Mouse (Mus musculus): ENCODE results near the gene Olfr826.
A peak's percentile ranks its signal among the peaks of the same experiment; 100 is the strongest.
"Not testable (repeated sequence)": the region's sequence is repeated elsewhere in the genome, so short reads cannot be mapped to it uniquely, and the experiment has no call there.

The Olfr826 gene

GRCm38 (mm10) chr10:130184086-130184485, at the start of gene Olfr826:
TSS of gene Olfr826 (minus strand) at chr10:130184186.
- no peak for DNase-seq (ENCODE audit: low read depth)

- no peak for DNase-seq (ENCODE audit: low read depth)
These were observed 48.1 kb upstream of the Olfr826 start for GRCm38 (mm10) chr10:130232117-130232516.

DNA sequence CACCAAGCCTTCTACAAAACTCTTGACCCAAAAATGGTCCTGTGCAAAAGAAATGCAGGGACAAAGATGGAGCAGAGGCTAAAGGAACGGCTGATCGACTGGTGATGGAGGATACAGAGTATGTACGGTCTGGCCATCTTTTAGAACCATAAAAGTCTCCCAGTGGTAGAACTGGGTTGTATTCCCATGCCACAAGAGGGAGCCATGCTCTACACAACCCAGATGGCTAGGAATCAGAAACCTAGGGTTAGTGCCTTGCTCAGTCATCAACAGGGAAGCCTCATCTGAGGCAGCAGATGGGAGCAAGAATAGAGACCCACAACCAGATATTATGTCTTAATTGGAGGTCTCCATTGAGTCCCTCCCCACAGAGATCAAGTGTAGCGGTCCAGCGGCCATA, 45.6 kb upstream of the Olfr826 start:
- DNase-seq (ENCODE audit: low read depth), result peak; percentile 65

DNA sequence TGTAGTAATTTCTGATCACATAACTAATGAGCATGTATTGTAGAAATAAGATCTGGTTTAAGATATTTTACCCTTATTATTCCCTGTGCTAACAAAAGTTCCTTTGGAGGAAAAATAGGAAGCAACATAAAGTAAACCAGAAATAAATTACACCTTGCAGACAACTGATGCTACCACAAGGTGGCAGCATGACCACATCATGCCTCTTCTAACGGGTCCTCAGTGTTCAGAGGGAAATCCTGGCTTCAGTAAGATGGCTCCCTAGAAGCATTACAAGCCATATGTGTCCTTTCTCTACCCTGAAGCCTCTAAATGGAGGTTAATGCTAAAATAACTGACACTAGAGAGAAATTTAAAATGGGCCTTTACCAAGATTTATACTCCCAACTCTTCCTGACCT, 44.3 kb upstream of the Olfr826 start:
- peak; percentile 79 for DNase-seq (ENCODE audit: low read depth)

GRCm38 (mm10) chr10:130225034-130225433, 41.0 kb upstream of the Olfr826 start:
- DNase-seq (ENCODE audit: low read depth), result no peak

DNA sequence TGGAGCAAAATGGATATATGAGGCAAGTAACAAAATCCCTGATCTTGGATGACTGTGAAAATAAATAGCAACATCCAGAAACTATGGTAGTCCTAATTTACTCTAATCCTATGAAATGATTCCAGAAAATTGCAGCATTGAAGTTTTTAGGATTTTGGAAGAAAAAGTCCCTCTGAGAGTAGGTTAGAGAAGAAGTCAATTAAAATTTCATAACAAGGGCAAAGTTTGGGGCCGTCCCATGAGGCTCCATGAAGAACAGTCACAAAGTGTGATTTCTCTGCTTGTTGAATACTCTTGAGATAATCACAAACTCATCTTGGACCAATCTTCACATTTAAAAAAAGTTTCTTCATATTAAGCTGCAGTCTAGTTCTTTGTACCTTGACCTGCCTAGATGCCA, 30.3 kb upstream of the Olfr826 start, which contains the start of gene Olfr827:
Olfr827 (minus strand) TSS at position 101 of the 400 bp plus-strand sequence.
- DNase-seq (ENCODE audit: low read depth), result no peak

- no peak for DNase-seq (ENCODE audit: low read depth)
These were observed 17.3 kb downstream of the Olfr826 start, which contains the start of gene Olfr825 for GRCm38 (mm10) chr10:130166666-130167065. TSS of gene Olfr825 (minus strand) at chr10:130166766.

DNA sequence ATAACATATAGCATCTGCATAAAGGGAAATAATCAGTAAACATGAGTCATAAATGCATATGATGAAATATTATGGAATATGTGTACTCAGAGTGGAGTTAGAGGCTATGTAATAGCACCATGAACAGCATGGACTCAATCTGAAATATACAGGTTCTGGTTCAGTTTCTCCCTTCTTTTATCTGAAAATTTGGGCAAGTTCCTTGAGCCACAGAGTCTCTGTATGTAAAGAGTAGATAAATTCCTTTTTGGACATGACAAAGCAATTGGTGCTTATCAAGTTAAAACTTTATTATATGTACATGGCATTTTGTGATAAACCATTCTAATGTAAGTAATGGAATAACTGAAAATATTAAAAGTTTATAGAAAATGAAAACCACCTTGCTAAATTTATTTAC, 18.8 kb downstream of the Olfr826 start:
- DNase-seq (ENCODE audit: low read depth), result no peak

DNA sequence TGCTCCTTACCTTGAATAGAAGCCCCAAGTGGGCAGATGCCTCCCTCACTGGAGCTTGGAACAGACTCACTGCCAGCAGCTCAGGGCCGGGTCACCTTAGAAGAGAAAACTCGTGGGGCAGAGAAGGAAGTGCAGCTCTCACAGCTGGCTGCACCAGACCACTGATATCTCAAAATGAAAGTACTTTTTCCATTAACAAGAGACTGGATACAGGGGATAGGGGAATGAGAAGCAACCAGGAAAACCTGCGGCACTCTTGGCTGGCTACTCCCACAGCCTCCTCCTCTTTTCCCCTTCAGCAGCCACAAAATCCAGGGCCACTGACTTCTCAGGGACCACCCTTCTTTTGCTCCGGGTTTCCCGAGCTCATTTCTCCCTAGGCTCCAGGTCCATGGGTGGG, 39.9 kb downstream of the Olfr826 start:
- DNase-seq (ENCODE audit: low read depth), result no peak

DNA sequence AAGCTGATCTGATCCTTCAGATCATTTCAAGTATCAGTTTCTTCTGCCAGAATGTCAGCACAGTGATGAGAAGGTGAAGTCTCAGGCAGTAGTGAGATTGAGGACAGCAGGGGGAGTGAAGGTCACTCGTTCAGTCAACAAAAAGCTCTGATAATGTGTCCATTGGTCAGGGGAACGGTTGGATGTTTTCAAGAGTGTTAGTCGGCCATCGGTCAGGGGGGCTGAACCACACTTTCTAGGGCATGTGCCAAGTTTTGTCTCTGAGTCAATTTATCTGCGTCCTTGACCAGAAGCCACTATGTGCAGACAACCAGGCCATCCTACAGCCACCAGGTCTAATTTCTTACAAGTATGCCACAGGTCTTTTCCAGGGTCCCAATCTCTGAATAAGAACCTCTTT, 41.5 kb downstream of the Olfr826 start:
- not testable (repeated sequence) for DNase-seq (ENCODE audit: low read depth)

DNA sequence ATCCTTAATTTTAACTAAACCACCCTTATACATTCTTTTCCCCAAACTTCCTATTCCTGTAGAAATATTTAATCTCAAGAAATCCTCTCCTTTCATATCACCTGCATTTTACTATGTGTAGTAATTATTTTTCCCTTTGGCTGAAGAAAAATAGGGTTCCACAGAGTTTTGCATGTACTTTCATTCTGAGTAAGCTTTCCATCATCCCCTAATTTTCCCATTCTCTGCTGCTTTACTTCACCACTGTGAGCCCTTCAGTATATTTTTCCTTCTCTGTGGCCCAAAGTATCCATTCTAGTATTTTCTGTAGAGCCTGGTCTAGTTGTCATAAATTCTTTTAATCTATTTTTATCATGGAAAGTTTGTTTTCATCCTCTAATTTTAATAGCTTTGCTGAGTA, 49.2 kb downstream of the Olfr826 start:
- no peak for DNase-seq (ENCODE audit: low read depth)

DNA sequence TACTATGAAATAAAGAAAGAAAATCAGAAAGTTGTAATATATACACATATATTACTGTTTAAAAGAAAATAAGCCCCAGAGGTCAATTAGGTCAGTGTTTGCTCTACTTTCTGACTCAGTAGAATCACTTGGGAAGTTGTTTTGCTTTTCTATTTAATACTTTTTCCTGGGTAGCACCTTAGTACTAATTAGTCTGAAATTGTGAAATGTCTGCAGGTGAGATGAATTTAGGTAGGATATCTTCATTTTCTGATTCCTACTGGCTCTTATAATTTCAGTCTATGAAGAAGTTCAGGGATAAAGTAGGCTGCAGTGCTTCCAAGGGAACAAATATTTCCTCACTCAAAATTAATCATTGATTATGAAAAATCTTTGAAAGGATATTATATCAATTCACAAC, 54.1 kb downstream of the Olfr826 start, which contains the start of gene Olfr824:
Olfr824 (minus strand) TSS at position 101 of the 400 bp plus-strand sequence.
- not testable (repeated sequence) for DNase-seq (ENCODE audit: low read depth)

All from 416B (cell line).